Mouse (Mus musculus) mouse trophoblast stem cell (cell line): ENCODE measurements around the gene Stxbp6.

Experiments used
- in situ Hi-C, 2 experiments: fragments of 300-500 bp; cut with MseI, MboI; formaldehyde crosslinking; loops; 2 replicates in 1 of 2; 3 replicates in 1 of 2; pipeline ENCODE4 v1.15.1; 2025

Stxbp6 gene

DNA sequence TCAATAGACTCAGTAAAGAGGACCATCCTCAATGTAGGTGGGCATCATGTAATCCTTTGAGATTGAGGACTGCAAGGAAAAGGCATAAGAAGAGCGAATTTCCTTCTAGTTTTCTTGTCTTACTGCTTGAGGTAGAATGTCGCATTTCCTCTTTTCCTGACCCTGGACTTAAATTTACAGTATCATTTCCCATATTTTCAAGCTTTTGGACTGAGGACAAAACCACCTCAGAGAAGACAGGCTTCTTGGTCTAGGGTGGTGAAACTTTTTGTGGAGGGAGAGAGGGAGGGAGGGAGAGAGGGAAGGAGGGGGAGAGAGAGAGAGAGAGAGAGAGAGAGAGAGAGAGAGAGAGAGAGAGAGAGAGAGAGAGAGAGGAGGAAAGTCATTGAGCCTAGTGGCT is 155.6 kb downstream of the Stxbp6 start:
- in situ Hi-C loops, result no loop called here

- in situ Hi-C loops, result no loop called here
These were observed 160.7 kb downstream of the Stxbp6 start for GRCm38 (mm10) chr12:44913854-44914253.

DNA sequence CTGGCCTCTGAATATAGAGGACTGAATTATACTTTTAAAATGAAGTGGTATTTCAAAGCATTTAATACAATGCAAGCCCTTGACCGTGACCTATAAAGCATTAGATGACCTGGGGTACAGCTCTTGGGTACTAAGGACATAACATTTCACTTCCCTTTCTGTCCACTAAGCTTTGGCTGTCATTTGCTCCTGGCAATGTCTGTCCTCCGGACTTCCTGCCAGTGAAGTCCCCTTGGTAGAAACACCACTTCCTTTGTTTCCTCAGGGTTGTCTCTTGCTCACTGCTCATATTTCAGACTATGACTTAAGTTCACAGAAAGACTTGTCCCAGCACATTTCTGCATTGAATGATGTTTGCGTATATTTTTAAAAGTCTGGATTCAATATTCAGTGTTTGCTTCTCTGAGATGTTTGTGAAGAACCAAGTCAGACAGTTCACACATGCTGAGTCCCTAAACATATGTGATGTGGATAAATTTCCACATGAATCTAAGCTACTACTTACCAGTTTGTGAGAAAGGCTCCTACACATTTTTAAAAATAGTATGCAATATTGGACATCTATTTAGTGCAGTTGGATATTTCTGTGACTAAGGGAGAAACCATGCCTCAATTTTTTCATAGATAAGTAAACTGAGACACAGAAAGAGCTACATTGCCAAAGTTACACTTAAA is 166.3 kb downstream of the Stxbp6 start:
- in situ Hi-C loops, result no loop called here

DNA sequence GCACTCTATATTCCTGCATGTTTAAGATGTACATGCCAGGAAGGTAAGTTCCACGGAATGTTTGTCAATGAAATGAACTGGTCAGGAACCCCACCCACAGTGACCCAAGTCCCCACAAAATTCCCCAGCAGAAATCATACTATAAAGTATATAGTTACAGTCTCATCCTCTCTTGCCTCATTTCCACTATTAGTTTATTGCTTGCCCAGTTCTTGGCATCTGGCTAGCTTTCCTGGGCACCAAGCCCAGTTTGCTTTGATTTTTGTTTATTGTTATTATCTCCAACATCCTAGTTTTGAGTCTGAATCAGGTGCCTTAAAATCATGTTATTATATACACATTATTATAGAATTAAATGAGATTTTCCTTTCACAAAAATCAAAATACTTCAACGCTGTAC is 168.5 kb downstream of the Stxbp6 start:
- in situ Hi-C loops, result no loop called here

DNA sequence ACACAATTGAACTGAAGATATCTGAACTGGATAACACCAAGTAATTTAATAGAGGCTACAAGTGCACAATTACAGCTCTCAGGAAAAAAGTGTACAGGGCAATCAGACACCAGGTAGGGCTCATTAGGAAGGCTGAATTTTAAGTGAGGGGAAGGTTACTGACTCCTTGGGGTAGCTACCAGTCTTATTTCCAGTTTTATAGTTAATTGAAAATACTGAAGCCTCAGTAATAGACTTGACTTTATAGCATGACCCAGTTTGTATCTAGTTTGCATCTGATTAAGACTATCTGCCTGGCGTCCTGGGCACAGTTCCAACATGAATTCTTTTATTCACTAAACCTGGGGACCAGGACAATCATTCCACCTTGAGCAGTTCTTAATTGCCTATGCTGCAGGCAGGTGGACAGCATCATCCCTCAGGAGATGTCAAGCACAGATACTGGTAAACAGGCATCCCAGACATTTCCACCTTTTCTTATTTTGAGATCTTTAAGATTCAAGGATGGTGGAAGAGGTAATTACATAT is 171.2 kb downstream of the Stxbp6 start:
- in situ Hi-C loops, result no loop called here

GRCm38 (mm10) chr12:44899173-44899870 is 175.2 kb downstream of the Stxbp6 start:
- in situ Hi-C loops, result no loop called here

GRCm38 (mm10) chr12:44896460-44896859 is 178.0 kb downstream of the Stxbp6 start:
- in situ Hi-C loops, result no loop called here

GRCm38 (mm10) chr12:44889677-44890393 is 184.7 kb downstream of the Stxbp6 start:
- in situ Hi-C loops, result no loop called here

DNA sequence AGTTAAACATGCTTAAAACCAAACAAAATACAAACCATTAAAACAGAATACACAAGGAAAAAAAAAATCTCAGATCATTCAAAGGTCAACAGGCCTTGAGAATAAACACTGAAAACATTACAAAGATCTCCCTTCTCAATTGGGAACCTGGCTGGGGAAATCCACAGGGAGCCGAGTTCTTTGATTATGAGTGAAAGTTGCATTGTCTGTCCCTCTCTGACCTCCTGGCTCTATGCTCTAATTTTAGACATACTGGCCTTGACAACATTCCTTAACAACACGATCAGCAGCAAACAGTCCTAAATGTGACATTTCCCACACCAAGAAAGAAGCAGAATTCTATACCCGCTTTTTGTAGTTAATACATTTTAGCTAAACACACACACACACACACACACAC is 187.7 kb downstream of the Stxbp6 start:
- in situ Hi-C loops, result no loop called here

DNA sequence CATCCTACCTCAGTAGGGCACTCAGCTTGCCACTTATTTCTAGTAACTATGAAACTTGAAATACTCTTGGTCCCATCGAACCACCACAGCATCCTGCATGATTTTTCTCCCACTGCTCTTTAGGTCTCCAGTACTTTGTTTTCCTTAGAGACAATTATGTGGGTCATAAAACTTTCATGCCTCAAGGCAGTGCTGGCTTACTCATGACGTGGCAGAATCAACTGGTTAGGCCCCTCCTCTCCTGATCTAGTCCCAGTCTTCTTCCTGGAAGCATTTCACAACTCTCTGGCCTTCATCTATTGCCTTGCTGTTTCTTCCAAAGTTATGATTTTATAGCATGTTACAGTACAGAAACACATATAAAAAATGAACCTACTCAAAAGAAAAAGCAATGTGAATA is 201.8 kb downstream of the Stxbp6 start:
- in situ Hi-C loops, result no loop called here

DNA sequence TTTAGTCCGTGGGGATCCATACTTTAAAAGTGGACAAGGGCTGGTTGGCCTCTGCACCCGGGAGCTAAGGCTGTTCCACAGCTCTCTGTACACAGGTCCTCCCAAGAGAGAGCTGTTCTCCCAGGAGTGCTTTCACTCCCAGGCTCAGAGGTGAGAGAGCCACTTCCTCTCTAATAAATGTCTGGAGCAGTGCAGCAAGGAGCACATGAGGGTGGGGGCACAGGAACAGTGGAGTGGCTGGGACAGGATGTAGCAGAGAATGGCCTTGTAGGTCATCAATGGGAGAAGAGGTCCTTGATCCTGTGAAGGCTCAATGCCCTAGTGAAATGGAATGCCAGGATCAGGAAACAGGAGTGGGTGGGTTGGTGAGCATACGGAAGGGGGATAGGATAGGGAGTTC is 209.1 kb downstream of the Stxbp6 start:
- in situ Hi-C loops, result no loop called here

DNA sequence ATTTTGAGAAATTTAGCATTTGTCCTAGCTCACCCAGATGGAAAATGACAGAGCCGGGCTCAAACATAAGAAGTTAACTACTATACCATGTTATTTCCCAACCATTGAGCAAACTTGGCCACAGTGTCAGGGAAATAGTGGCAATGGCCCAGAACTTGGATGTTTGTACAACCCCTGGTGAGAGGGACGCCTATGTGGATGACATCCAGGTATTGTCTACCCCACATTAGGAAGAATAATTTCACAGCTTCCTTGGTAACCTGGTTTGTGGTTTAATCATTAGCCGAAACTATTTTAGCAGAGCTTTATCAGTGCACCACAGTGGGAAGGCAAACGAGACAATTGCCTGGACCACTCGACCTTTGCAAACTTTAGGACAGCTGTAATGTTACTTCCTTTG is 215.1 kb downstream of the Stxbp6 start:
- in situ Hi-C loops, result no loop called here

GRCm38 (mm10) chr12:44858110-44858885 is 216.2 kb downstream of the Stxbp6 start:
- in situ Hi-C loops, result no loop called here

GRCm38 (mm10) chr12:44852024-44852423 is 222.5 kb downstream of the Stxbp6 start:
- in situ Hi-C loops, result no loop called here

GRCm38 (mm10) chr12:44850516-44850915 is 224.0 kb downstream of the Stxbp6 start:
- in situ Hi-C loops, result no loop called here

- in situ Hi-C loops, result loop anchor here (10.0 kb wide), 1 partner anchor 316 kb away; no protein-coding TSS in a partner anchor
These were observed 225.9 kb downstream of the Stxbp6 start for GRCm38 (mm10) chr12:44848483-44849221.

- in situ Hi-C loops, result loop anchor here (10.0 kb wide), 1 partner anchor 324 kb away; no protein-coding TSS in a partner anchor
These were observed 233.9 kb downstream of the Stxbp6 start for GRCm38 (mm10) chr12:44840585-44840984.

- in situ Hi-C loops, result loop anchor here (10.0 kb wide), 1 partner anchor 325 kb away; no protein-coding TSS in a partner anchor
These were observed 234.7 kb downstream of the Stxbp6 start for GRCm38 (mm10) chr12:44839594-44840373.

- in situ Hi-C loops, result no loop called here
These were observed 238.5 kb downstream of the Stxbp6 start for GRCm38 (mm10) chr12:44835879-44836467.

DNA sequence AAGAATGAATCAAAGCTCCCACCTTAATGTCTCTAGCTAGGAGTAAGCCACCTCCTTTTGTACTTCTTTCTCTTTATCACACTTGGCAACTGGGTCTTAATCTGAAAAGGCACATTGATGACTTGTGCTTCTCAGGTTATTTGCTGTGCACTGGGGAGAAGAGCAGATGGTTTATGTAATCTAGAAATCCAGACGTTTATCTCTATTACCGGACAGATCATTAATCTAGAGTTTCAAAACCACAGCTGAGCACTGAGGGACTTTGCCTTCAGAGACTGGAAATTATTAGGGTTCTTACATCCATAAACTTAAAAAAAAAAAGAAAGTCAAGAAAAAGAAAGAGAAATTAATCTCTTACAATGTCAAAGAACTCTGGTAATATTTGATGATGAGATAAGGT is 262.6 kb downstream of the Stxbp6 start:
- in situ Hi-C loops, result no loop called here
